Mouse (Mus musculus) cerebellum, postnatal 14 days (tissue): ENCODE results near the gene Ago4.
A peak's percentile ranks its signal among the peaks of the same experiment; 100 is the strongest.

ENCODE experiments used
- DNase-seq, 2 experiments: peaks; one replicate each; pipeline ENCODE4 v3.0.0; 2021; ENCODE audit warnings: mixed read lengths in 2 of 2

Ago4 gene

DNA sequence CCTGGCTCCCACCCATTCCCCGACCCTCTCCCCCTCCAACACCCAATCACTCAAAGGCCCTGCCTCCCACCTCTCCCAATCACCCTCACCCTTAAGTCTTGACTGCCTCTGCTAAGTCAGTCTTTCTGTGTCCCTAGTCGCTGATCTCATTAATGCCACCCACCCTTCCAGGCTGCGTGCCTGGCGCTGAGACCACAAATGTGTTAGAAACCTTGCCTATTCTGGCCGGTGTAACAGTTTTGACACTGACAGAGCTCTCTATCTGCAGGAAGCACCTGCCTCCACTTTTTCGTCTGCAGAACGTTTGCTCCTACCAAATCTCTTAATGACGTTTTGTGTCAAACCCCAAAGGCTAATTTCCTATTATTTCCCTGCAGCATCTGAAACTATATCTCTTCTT lies 64.3 kb downstream of the Ago4 start:
- DNase-seq: no peak

DNA sequence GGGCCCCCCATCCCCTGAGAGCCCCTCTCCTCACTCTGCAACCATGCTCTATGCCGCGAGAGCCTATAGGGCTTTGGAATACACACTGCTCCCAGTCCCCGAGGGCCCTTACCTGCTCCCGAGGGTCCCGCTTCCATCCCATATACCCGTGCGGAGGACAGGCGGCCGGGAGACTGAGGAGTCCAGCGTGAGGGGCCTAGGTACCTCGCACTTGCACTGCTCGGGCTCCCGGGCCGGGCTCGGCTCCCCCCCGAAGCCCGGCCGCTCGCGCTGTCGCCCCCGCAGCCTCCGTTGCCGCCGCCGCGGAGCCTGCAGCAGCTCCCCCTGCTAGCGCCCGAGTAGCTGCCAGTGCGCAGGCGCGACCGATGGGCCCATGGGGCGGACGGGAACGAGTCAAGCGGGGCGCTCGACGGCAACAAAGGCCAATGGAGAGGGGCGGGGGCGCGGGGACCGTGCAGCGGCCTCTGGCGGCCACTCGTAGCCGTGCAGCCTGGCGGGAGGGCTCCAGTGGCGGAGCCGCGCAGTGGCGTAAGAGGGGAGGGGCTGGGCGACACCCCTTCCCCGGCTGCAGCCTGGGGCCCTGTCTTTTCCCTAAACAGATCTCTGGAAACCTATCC lies 64.9 kb downstream of the Ago4 start, which contains the start of gene Ago1:
TSS of gene Ago1 (minus strand) at position 299 of the 617 bp plus-strand sequence.
- peak; percentile 98 for DNase-seq

DNA sequence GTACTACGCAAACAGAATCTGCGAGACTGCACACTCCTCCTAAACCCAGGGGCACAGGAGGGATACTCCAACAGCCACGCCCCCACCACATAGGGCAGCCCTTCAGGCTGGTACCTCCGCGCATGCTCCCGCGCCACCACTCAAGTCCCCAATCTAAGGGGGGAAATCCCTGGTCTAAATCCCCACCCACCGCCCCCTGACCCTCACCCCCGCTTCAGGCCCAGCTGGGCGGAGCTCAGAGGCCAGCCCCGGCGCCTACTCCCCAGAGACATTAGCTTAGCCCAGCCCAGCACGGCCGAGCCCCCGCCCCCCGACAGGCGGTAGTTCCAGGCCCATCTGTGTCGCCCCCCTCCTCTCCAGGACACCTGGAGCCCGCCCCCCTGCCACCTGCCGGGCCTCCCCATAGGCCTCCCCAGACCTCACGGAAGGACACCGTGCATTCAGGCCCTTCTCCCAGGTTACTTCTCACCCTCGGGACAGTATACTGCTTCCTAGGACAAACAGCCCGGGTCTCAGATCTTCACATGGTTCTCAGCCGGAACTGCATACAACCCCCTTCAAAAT lies 65.5 kb downstream of the Ago4 start:
- peak; percentile 57 to 71 for DNase-seq

DNA sequence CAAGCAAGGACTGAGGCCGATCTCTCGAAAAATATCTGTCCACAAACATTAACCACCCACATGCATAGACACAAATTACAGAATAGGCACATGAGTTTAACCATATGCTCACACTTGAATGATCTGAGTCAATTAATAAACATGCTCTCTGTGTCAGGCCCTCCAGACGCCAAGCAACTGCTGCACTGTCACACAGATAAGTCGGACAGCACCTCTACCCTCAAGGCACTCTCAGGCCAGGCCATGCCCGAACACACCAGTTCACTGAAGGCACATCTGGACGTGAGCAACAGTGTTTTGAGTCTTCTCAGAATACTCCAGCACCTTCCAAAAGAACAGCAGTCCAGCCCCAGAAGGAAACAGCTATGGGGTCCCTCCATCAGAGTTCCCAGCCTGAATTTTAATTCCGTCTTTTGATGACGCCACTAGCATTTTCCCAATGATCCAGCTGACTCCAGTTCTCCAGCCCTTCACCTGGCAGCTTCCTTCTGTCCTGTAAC lies 67.0 kb downstream of the Ago4 start:
- no peak for DNase-seq

DNA sequence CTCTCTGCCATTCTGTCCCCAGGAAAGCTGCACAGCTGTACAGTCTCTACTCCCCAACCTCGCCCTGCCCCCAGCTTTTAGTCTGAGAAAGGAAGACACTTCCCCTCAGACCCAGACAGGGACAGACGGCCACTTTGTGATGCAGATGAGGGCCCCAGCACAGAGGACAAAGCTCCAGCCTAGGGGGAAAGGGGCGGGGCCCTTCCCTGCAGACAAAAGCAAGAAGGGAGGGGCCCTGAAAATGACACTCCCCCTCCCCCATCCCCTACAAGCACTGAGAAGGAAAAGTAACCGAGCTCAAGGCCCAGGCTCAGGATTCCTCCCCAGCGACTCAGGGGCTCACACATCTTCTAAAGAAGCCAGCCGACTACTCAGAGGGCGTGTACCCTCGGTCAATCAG lies 67.4 kb downstream of the Ago4 start:
- DNase-seq: peak in 1 of 2 experiments; percentile 18

DNA sequence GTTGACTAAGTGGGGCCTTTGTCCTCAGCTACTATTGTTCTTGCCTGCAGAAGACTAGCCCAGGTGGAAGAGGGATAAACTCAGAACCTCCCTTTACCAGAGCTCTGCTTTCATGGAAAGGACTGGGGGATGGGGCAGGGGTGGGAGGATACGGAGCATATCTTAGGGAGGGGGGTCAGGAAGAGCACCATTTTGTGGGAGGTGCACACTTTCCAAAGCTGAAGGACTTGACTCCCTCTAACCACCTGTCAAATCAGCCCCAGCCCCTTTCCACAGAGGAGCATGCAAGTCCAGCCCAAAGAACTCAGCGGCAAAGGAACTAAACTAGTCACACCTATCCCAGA lies 68.4 kb downstream of the Ago4 start:
- no peak for DNase-seq

DNA sequence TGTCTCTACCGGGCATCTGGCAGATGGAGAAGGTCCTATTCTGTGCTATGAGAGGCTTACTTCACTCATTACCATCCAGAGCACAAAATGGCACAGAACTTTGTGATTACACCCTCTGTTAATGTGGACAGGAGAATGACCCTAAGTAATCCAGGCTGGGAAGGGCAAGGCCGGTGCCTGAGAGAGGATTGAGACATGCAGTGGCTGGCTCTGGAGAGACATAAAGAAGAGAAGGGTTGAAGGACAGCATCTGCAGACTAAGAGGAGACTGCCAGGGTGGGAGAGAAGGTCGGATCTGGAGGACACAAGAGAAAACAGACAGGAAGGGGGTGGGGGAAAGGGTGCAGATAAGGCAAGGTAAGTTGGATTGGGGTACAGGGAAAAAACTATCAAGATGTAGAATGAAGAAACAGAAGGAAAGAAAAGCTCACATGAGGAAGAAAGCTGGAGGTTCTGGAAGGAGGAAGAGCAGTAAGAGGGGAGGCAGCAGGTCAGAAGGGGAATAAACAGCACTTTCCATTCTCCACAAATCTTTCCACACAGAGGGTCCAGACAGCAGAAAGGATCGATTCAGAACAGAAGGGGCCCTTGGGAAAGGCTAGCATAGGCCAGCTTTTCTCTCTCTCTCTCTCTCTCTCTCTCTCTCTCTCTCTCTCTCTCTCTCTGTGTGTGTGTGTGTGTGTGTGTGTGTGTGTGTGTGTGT lies 68.9 kb downstream of the Ago4 start:
- no peak for DNase-seq

DNA sequence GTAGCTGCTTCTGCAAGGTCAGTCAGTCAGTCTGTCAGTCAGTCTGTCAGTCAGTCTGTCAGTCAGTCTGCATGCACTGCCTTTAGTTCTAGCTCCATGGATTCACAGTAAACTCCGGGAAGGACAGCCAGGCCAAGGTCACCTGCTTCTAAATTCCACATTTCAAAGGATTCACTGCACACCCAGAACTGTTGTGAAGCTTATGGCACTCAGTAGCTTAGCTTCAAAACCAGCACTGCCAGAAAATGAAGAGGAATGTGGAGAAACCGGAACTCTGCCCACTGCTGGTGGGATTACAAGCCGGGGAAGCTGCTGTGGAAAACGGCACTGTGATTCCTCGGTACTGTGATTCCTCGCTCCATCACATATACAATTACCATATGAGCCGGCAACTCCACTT lies 77.8 kb downstream of the Ago4 start:
- no peak for DNase-seq

DNA sequence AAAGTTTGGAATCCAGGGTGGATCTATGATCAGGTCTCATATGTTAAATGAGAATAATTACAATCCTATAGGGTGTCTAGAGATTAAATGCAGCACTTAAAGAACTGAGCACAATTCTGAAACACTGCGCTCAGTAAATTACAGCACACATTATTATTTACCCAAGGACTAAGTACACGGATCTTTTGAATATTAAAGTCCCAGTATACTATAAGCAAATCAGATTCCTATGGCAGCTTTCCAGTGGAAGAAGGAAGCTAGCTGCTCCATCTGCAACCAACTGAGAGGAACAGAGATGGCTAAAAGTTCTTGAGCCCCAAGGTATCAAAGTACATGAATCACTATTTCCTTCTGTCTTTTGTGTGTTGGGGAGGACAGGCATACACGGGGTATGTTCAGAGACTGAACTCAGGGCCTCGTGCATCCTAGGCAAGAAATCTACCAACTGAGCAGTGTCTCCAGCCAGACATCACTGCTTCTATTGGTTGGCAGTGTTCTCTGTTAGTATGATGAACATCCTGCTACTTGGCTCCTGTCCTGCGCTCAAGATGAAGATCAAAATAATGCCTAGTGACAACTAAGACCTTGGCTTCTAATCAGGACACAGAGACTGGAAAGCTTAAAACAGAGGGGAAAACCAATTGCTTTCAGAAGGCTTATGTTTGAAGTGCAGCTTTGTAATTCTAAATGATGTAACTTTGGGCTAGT lies 78.6 kb downstream of the Ago4 start:
- DNase-seq: peak; percentile 26 to 39

DNA sequence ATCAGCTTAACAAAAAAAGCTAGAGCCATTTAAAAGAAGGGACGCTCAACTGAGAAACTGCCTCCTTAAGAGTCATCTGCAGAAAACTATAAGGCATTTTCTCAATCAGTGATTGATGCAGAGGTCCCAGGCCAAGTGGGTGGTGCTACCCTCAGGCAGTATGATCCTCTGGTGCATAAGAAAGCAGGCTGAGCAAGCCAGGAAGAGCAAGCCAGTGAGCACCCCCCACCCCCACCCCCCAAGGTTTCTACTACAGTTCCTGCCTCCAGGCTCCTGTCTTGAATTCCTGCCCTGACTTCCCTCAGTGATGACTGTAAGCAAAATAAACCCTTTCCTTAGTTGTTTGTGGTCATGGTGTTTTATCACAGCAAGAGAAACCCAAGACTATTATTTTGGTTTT lies 83.0 kb downstream of the Ago4 start:
- DNase-seq: no peak

DNA sequence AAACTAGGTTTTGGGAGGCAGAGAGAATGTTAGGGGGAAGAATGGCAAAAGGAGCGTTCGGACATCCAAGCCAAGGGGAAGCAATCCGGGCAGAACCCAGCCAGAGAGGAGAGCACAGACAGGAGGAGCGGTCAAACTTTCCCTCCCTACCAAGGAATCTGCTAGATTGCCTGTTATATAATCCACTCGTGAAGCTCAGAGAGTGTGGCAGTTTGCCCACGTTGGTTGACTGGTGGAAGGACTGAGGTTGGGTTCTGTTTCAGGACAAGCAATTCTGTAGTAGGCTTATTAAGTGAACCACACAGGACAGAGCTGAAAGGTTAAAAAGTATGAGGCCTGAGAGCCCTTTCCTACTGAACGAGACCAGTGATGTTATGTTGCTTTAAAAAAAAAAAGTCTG lies 86.1 kb downstream of the Ago4 start:
- DNase-seq: no peak

DNA sequence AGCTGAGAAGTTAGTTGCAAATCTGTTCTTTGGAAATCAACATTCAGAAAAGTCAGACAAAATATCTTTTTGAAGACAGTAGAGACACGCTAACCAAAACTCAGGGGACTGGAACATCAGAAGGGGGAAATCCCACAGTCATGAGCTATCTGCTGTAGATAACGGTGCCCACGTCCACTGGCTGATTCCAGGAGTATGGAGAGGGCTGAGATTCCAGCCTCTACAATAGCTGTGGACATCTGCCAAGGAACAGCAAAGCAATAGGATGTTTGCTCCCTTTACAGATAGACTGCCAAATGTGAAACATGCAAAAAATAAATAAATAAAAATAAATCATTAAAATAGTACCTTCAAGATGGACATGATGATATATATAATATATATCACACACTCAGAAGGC lies 88.7 kb downstream of the Ago4 start:
- DNase-seq: no peak
